Mouse (Mus musculus) kidney, postnatal 0 days (tissue): Measurements from ENCODE around the gene Usp53. TPM values are rescaled to one million over a fixed set of nuclear protein-coding genes. Genes with fewer than 3 reads are reported as not detected.

ENCODE experiments used
- ATAC-seq: fragments of 200-750 bp; cut with Nextera tagmentation; replicated peaks from 2 replicates; pipeline ENCODE4 v1.8.0; 2017; ENCODE audit warnings: low read depth, moderate number of reproducible peaks, moderate TSS enrichment, moderate library complexity; ENCODE audit not compliant: low FRiP score
- DNase-seq: peaks from one replicate; pipeline ENCODE4 v3.0.0-alpha.2; 2016; ENCODE audit warnings: low spot score
- H3K27ac ChIP-seq: fragments of 300-500 bp; sonication (generic); 2 replicates; pipeline ENCODE4 v1.5.1; 2014; ENCODE audit warnings: mild to moderate bottlenecking
- H3K27me3 ChIP-seq: fragments of 300-500 bp; sonication (generic); 2 replicates; pipeline ENCODE4 v1.6.1; 2014; ENCODE audit warnings: low read length, mixed read lengths; ENCODE audit not compliant: insufficient read depth
- H3K36me3 ChIP-seq: fragments of 300-500 bp; sonication (generic); 2 replicates; pipeline ENCODE4 v1.6.1; 2014; ENCODE audit warnings: low read length, mixed read lengths; ENCODE audit not compliant: insufficient read depth
- H3K4me1 ChIP-seq: fragments of 300-500 bp; sonication (generic); replicated peaks from 2 replicates; pipeline ENCODE4 v1.6.1; 2014; ENCODE audit warnings: antibody characterized with exemption, low read length, mixed read lengths; ENCODE audit not compliant: insufficient read depth
- H3K4me2 ChIP-seq: fragments of 300-500 bp; sonication (generic); 2 replicates; pipeline ENCODE4 v1.6.1; 2014; ENCODE audit warnings: mild to moderate bottlenecking, low read length, moderate library complexity, mixed read lengths
- H3K4me3 ChIP-seq: fragments of 300-500 bp; sonication (generic); replicated peaks from 2 replicates; pipeline ENCODE4 v1.5.1; 2014; ENCODE audit warnings: low read depth, low read length
- H3K9ac ChIP-seq: fragments of 300-500 bp; sonication (generic); 2 replicates; pipeline ENCODE4 v1.6.1; 2014; ENCODE audit warnings: low read depth, low read length
- H3K9me3 ChIP-seq: fragments of 300-500 bp; sonication (generic); replicated peaks from 2 replicates; pipeline ENCODE4 v1.6.1; 2016; ENCODE audit warnings: low read length, inconsistent platforms, mixed read lengths
- CTCF ChIP-seq: IDR thresholded peaks from 2 replicates; pipeline ENCODE4 v1.5.1; 2016; ENCODE audit warnings: antibody characterized with exemption, low read depth, mild to moderate bottlenecking, moderate library complexity
- WGBS: fragments of 180-500 bp; shearing (Covaris S2); extraction: QIAGEN DNeasy Blood & Tissue Kit; methylation state at CpG from one replicate; pipeline ENCODE4 v1.1.7; 2014; 5-methylcytosine and 5-hydroxymethylcytosine counted together
- polyA plus RNA-seq: library from polyadenylated mRNA; unstranded; fragments of >200 nt; fragmentation: Nextera tagmentation; extraction: Ambion mirVana; gene quantifications from 2 replicates; pipeline ENCODE4 v1.2.1, GENCODE M21; 2015

The Usp53 gene
- polyA plus RNA-seq, 1 experiment from 2014 or later: 13.2 TPM

DNA sequence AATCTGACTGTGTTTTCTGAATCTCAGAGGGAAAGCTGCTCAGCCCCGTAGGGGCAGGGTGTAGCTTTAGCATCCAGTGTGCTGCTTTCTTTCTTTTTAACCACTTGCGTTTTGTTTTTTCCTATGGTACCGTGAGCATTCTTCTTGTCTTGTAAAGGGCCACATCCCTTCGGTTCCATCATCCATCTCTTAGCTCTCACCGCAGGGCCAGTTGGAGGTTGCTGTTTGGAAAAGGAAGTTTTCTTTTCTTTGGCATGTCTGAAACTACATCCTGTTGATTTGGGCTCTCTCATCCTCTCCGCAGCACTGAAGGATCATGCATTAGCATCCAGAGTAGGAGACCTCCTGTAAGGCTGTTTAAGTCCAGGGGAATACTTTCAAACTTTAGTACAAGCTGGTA is 25.1 kb upstream of the Usp53 start:
- H3K9me3 ChIP-seq: no peaks in the 10 kb centered on the region
- H3K4me1 ChIP-seq: no peaks in the 10 kb centered on the region
- no peaks in the 10 kb centered on the region for H3K36me3 ChIP-seq
- H3K9ac ChIP-seq: no peak overlapping the region
- H3K4me3 ChIP-seq: no peak overlapping the region
- WGBS: 43% methylated on average over 6 of the region's 6 CpGs
- TF ChIP-seq CTCF: no peak
- DNase-seq (peak; percentile 75), ATAC-seq (no peak)
- no peak overlapping the region for H3K27ac ChIP-seq
- H3K4me2 ChIP-seq: no peak overlapping the region
- H3K27me3 ChIP-seq: no peaks in the 10 kb centered on the region

DNA sequence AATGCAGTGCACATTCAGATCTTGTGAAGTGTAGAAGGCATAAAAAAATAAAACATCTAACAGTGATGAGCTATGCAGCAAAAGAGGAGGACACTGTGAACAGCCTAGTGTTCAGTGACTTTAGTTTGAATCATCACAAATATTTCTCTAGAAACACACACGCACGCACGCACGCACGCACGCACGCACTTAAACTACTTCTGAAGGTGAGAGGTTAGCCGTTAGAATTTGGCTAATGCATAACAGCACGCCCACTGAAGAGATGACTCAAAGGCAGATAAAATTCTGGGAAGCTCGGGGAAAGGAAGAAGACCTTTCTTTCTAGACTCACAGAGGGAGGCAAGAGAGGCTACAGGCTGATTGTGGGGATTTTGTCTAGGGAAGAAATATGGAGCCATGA is 23.1 kb upstream of the Usp53 start:
- WGBS: 64% methylated on average over 10 of the region's 10 CpGs
- H3K4me1 ChIP-seq: no peaks in the 10 kb centered on the region
- TF ChIP-seq CTCF: no peak

DNA sequence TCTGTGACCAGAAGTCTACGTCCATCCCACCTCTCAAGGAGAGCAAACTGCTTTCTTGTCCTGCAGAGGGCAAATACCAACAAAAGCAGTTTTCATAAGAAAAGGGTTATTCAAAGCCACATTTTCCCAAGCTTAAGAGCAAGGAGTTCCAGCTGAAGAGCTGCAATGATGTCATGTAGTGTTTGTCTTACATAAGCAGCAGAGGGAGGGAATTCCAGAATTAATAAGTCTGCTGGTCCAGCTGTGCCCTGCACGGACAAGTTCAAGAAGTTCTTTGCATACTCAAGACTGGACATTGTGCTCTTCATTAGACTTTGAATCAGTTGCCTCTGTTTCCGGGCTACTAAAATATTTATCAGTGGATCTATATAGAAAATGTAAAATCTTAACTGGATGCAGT is 16.7 kb upstream of the Usp53 start:
- 68% methylated on average over 3 of the region's 3 CpGs for WGBS
- Histone ChIP-seq H3K9ac (no peak overlapping the region), H3K27ac (no peak overlapping the region), H3K4me2 (no peak overlapping the region), H3K27me3 (no peaks in the 10 kb centered on the region), H3K4me3 (no peak overlapping the region), H3K36me3 (no peaks in the 10 kb centered on the region), H3K9me3 (no peaks in the 10 kb centered on the region), H3K4me1 (no peaks in the 10 kb centered on the region)
- DNase-seq: no peak
- TF ChIP-seq CTCF: no peak
- no peak for ATAC-seq

More for the DNA sequence above, 23.1 kb upstream of the Usp53 start:
- ATAC-seq (no peak), DNase-seq (no peak)
- no peaks in the 10 kb centered on the region for H3K36me3 ChIP-seq
- H3K9ac ChIP-seq: no peak overlapping the region
- no peak overlapping the region for H3K4me3 ChIP-seq
- no peaks in the 10 kb centered on the region for H3K27me3 ChIP-seq
- H3K27ac ChIP-seq: no peak overlapping the region
- H3K4me2 ChIP-seq: no peak overlapping the region
- no peaks in the 10 kb centered on the region for H3K9me3 ChIP-seq

DNA sequence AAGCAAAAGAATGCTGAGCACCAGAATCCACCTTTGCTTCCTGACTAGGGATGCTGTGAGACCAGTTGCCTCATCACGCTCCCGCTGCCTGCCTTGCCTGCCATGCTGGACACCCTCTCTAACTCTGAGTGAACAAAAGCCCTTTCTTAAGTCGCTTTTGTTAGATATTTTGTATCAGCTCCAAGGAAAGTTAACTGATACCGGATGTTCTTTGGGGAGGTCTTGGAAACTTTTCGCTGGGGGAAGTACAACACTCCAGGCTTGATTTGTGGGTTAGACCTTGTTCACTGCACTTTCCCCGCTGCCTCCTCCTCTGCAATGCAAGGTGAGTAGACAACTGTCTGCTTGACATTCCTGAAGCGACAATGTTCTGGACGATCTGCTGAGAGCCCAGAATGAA is 14.2 kb upstream of the Usp53 start:
- no peak overlapping the region for H3K27ac ChIP-seq
- no peak overlapping the region for H3K9ac ChIP-seq
- no peak for ATAC-seq
- no peak overlapping the region for H3K4me3 ChIP-seq
- peaks cover 3% of the 10 kb centered on the region; the same call in 1 of the 2 replicates for H3K36me3 ChIP-seq
- 43% methylated on average over 8 of the region's 8 CpGs for WGBS
- no peaks in the 10 kb centered on the region for H3K9me3 ChIP-seq
- no peak for TF ChIP-seq CTCF
- no peak overlapping the region for H3K4me2 ChIP-seq
- peak; percentile 47 for DNase-seq
- no peaks in the 10 kb centered on the region for H3K27me3 ChIP-seq
- no peaks in the 10 kb centered on the region for H3K4me1 ChIP-seq

DNA sequence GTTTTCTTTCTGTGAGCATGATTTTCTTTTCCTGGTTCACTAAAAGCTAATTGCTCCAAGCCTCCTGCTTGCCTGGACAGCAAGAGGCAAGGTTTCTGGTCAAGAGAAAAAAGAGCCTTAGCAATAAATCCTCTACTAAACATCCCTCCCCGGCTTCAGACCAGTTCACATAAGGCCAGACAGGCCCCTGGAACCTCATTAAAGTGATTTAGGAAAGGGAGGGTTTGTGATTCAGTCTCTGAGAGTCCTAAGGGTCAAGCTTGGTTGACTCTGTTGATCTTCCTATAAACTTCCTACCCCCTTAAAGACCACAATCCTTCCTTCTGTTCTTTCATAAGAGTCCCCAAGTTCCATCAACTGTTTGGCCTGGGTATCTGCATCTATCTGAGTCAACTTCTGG is 12.7 kb upstream of the Usp53 start:
- Histone ChIP-seq H3K4me3 (no peak overlapping the region), H3K4me1 (no peaks in the 10 kb centered on the region), H3K27me3 (no peaks in the 10 kb centered on the region), H3K4me2 (no peak overlapping the region), H3K36me3 (peaks cover 3% of the 10 kb centered on the region; the same call in 1 of the 2 replicates), H3K9me3 (no peaks in the 10 kb centered on the region), H3K9ac (no peak overlapping the region), H3K27ac (no peak overlapping the region)
- ATAC-seq: peak; percentile 46; the same call in 1 of the 2 replicates
- TF ChIP-seq CTCF: no peak
- 7% methylated on average over 1 of the region's 1 CpGs for WGBS
- DNase-seq: peak; percentile 66

DNA sequence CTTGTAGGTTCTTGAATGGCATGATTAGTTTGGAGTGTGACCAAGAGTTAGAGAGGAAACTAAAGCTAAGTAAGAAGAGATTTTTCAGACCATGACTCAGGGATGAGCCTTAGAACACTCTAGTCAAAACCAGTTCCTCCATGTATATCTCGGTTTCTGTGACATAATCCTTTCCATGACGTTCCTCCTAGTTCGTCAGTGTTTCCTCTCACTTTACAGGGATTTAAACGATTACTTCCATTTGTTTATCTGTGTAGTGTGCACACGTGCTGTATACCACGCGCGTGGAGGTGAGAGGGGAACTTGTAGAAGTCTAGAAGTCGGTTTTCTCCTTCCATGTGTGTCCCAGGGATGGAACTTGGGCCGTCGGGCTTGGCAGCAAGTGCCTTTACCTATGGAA is 2.6 kb upstream of the Usp53 start:
- Histone ChIP-seq H3K9ac (no peak overlapping the region), H3K27me3 (no peaks in the 10 kb centered on the region), H3K4me2 (no peak overlapping the region), H3K9me3 (no peaks in the 10 kb centered on the region), H3K4me1 (0 out of 2 replicates have a peak, but pooled peaks cover 6% of the 10 kb centered on the region), H3K27ac (peak overlapping the region; percentile 15; the same call in 1 of the 2 replicates), H3K36me3 (no peaks in the 10 kb centered on the region), H3K4me3 (no peak overlapping the region)
- no peak for DNase-seq
- WGBS: 85% methylated on average over 11 of the region's 11 CpGs
- ATAC-seq: no peak
- no peak for TF ChIP-seq CTCF

DNA sequence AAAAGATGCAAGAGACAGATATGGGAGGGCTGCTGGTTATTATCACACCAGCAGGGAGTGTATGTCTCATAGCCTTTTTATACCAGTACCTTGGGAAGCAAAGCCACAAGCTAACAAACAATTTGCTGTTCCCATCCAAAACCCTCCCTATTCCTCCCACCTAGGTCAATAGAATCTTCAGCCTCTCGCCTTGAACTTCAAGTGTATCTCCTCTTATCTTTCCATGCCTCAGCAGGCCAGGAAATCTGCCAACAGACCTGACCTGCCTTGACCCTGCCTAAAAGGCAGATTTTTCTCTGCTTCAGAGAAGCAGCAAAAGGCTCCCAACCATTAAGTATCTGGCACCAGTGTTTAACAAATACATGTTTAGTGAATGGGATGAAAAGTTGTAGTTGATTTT is 2.1 kb upstream of the Usp53 start:
- peak; percentile 39 for DNase-seq
- peak; percentile 27 for TF ChIP-seq CTCF
- no peak overlapping the region for H3K9ac ChIP-seq
- H3K4me3 ChIP-seq: no peak overlapping the region
- no peaks in the 10 kb centered on the region for H3K9me3 ChIP-seq
- H3K4me2 ChIP-seq: no peak overlapping the region
- peak overlapping the region; percentile 91 for H3K27ac ChIP-seq
- no peaks in the 10 kb centered on the region for H3K36me3 ChIP-seq
- ATAC-seq: no peak
- WGBS: 12% methylated on average over 1 of the region's 1 CpGs
- H3K27me3 ChIP-seq: no peaks in the 10 kb centered on the region
- H3K4me1 ChIP-seq: 0 out of 2 replicates have a peak, but pooled peaks cover 6% of the 10 kb centered on the region
